Mouse (Mus musculus) CD4-positive, CD25-positive, alpha-beta regulatory T cell, adult 4 months (primary cell): ENCODE results near the gene Gm3015. TPM values are rescaled to one million over a fixed set of nuclear protein-coding genes. Genes with fewer than 3 reads are reported as not detected.
"Not testable (repeated sequence)": the region's sequence is repeated elsewhere in the genome, so short reads cannot be mapped to it uniquely, and the experiment has no call there.

Experiments
- ATAC-seq: one replicate; pipeline ENCODE4 v1.8.0; 2017
- polyA plus RNA-seq, 2 experiments: library from polyadenylated mRNA; unstranded; fragments of 100-300 nt; shearing (Covaris generic); gene quantifications; one replicate each; pipeline ENCODE4 v1.2.1; 2017

Gm3015 gene
- polyA plus RNA-seq: not detected

DNA sequence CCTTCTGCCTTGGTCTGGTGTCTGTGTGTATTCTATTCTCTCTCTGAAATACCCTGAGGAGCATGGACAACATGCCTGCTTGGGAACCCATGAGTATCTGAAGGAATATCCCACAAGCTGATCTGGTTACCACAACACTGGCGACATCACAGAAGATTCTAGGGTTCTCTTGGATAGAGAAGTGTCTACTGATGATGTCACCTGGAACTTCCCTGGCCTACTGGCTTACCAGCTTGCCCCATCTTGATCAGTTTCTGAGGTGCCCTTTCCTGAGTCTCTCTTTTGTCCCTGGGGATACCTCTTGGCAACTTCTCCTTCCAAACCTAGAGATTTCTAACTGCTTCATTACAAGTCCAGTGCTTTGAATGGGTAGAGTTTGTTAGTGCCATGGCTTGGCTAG is at the start of gene Gm3015:
TSS of gene Gm3015 (minus strand) at position 101 of the 400 bp plus-strand sequence.
- ATAC-seq: not testable (repeated sequence)

DNA sequence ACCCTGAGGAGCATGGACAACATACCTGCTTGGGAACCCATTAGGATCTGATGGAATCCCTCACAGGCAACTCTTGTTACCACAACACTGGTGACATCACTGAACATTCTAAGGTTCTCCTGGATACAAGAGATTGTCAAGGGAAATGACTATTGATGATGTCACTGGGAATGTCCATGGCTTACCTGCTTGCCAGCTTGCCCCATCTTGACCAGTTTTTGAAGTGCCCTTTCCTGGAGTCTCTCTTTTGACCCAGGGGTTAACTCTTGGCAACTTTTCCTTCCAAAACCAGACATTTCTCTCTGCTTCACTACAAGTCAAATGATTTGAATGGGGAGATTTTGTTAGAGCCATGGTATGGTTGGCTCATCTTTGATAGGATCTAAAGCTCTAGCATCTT is 29.3 kb upstream of the Gm3015 start, which contains the start of gene Gm10377:
TSS of gene Gm10377 (minus strand) at position 101 of the 400 bp plus-strand sequence.
- ATAC-seq: not testable (repeated sequence)

Other genes starting within 250 kb of the Gm3015 start
- gene Gm8024, start 244.5 kb downstream of the Gm3015 start, polyA plus RNA-seq: not detected
- gene Gm17124, start 168.9 kb downstream of the Gm3015 start, polyA plus RNA-seq: not detected
- gene Gm3633, start 126.9 kb downstream of the Gm3015 start, polyA plus RNA-seq: not detected
- gene Gm10378, start 112.9 kb downstream of the Gm3015 start, polyA plus RNA-seq: not detected
- gene Gm10377, start 29.2 kb upstream of the Gm3015 start, polyA plus RNA-seq: not detected
- gene Gm21977, start 84.7 kb upstream of the Gm3015 start, polyA plus RNA-seq: not detected
- gene Gm8082, start 224.8 kb upstream of the Gm3015 start, polyA plus RNA-seq: not detected
- gene Gm10376, start 246.8 kb upstream of the Gm3015 start, polyA plus RNA-seq: not detected